Mouse (Mus musculus): Measurements from ENCODE around the gene Carm1.

Gene Carm1

GRCm38 (mm10) chr9:21614864-21615616 is 68.3 kb downstream of the Carm1 start:
- in situ Hi-C loops (cut with MboI, MseI), result no loop called here

GRCm38 (mm10) chr9:21615617-21616231 is 69.0 kb downstream of the Carm1 start, which contains the start of gene Smarca4:
Gene Smarca4 (plus strand): TSS chr9:21616169.
- in situ Hi-C loops (cut with MboI, MseI), result no loop called here

- in situ Hi-C loops (cut with MboI, MseI), result no loop called here
Measured at GRCm38 (mm10) chr9:21616232-21616781, 69.6 kb downstream of the Carm1 start.

GRCm38 (mm10) chr9:21617066-21617465 is 70.4 kb downstream of the Carm1 start:
- in situ Hi-C loops (cut with MboI, MseI), result no loop called here

GRCm38 (mm10) chr9:21620229-21620628 is 73.5 kb downstream of the Carm1 start:
- in situ Hi-C loops (cut with MboI, MseI), result no loop called here

GRCm38 (mm10) chr9:21622676-21623075 is 76.0 kb downstream of the Carm1 start:
- in situ Hi-C loops (cut with MboI, MseI), result no loop called here

- in situ Hi-C loops (cut with MboI, MseI), result no loop called here
Measured at GRCm38 (mm10) chr9:21625342-21626339, 78.9 kb downstream of the Carm1 start.

GRCm38 (mm10) chr9:21626571-21626970 is 79.9 kb downstream of the Carm1 start:
- in situ Hi-C loops (cut with MboI, MseI), result no loop called here

- in situ Hi-C loops (cut with MboI, MseI), result no loop called here
Measured at GRCm38 (mm10) chr9:21627145-21627795, 80.6 kb downstream of the Carm1 start.

GRCm38 (mm10) chr9:21630673-21631072 is 84.0 kb downstream of the Carm1 start:
- in situ Hi-C loops (cut with MboI, MseI), result no loop called here

- in situ Hi-C loops (cut with MboI, MseI), result no loop called here
Measured at GRCm38 (mm10) chr9:21633106-21633505, 86.4 kb downstream of the Carm1 start.

GRCm38 (mm10) chr9:21635639-21636038 is 88.9 kb downstream of the Carm1 start:
- in situ Hi-C loops (cut with MboI, MseI), result no loop called here

GRCm38 (mm10) chr9:21639031-21639430 is 92.3 kb downstream of the Carm1 start:
- in situ Hi-C loops (cut with MboI, MseI), result no loop called here
